Mouse (Mus musculus): ENCODE results near the gene Tldc1.
A peak's percentile ranks its signal among the peaks of the same experiment; 100 is the strongest.

Gene Tldc1

GRCm38 (mm10) chr8:119802592-119802991 is 24.4 kb upstream of the Tldc1 start:
- no peak for DNase-seq (ENCODE audit: extremely low spot score, low spot score)

- DNase-seq (ENCODE audit: extremely low spot score, low spot score) = no peak
Measured at GRCm38 (mm10) chr8:119801168-119801567, 23.0 kb upstream of the Tldc1 start.

GRCm38 (mm10) chr8:119798965-119799264 is 20.7 kb upstream of the Tldc1 start:
- DNase-seq (ENCODE audit: extremely low spot score, low spot score) = no peak

DNA sequence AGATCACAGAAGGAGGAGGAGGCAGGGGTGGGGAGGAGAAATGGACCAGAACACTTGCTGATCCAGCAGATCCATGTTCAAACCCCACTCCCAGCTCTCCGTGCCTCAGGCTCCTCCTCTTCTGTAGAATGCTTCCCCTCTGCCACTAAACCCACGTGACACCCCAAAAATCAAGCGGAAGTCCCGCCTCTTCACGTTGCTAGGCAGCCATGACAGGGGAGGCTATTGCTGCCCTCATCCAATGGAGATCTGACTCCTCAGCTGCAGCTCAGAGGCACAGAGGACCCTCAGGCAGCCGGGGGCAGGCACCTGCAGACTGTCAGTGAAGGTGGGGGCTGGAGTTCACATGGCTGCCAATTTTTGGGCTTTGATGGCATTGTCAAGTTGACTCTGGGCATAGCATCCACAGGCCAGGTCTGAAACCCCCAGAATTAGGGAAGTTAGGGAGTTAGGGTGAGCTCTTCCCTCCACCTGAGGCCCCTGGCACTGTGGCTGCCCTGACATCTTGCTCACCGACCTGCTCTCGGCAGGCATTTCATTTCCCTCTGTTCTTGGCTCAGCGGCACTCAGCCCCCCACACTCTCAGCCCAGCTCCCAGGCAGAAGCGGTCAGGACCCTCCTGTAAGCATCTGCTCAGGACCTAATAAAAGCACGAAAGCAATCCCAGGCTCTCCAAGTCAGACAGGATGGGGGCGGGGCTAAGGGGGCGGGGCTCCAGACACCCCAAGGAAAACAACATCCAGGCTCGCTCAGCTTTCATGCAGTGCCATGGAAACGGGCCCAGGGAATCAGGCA is 20.2 kb upstream of the Tldc1 start:
- DNase-seq (ENCODE audit: extremely low spot score, low spot score) = peak; percentile 72

DNA sequence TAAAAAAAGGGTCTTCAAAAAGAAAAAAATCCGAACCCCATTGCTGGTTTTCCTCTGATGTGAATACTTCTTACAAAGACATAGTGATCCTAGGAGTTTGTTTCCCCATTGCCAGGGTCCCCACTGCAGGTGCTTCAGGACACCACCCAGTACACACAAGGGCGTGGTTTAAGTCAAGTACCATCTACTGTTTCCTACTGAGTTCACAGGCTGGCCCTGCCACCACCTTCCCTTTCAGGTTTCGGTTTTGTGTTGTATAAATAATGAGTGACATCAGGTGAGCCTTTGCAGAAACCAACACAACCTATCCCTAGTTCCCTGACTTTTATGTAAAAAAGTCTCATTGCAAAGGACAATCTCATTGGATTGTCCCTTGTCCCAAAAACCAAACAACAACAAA is 17.4 kb upstream of the Tldc1 start:
- no peak for DNase-seq (ENCODE audit: extremely low spot score, low spot score)

- DNase-seq (ENCODE audit: extremely low spot score, low spot score) = no peak
Measured at GRCm38 (mm10) chr8:119794689-119795088, 16.5 kb upstream of the Tldc1 start.

DNA sequence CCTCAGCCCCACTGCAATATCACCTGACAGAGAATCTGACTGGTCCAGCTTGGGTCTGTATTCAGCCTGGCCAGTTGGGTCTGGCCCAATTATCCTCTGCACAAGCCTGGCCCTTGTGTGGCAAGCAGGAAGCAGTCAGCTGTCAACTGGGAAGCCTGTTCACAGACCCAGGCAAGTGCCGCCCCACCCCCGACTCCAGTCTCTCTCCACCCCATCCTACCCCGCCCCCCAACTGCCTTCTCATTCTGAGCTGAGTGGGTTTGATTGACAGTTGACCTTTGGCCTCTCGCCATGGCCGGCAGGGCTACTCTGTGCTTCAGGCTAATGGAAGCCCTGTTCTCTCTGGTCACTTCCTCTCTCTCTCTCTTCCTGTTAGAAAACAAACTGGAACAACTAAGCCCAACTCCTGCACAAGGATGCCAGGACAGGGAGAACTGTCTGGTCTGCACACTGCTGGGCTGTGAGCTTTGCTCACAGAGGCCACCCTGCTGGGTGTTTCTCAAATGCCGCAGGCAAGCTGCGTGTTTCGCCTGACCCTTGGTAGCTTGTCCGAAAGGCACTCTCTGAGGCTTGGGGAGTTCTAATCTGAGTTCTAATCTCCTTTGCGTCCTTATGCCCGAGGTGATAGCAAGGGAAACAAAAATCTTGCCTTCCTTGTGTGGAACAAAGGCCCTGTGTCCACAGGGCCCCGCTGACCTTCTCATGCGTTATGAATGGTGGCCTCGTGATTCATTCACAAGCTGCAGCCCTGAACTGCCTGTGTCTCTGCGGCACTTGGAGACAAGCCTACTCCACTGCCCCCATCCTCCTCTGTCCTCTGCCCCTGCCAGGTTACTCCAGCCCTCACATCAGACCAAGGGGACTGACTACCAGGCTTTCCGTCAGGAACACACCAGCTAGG is 13.8 kb upstream of the Tldc1 start:
- peak; percentile 87 for DNase-seq (ENCODE audit: extremely low spot score, low spot score)

- DNase-seq (ENCODE audit: extremely low spot score, low spot score) = no peak
Measured at GRCm38 (mm10) chr8:119789581-119789980, 11.4 kb upstream of the Tldc1 start.

DNA sequence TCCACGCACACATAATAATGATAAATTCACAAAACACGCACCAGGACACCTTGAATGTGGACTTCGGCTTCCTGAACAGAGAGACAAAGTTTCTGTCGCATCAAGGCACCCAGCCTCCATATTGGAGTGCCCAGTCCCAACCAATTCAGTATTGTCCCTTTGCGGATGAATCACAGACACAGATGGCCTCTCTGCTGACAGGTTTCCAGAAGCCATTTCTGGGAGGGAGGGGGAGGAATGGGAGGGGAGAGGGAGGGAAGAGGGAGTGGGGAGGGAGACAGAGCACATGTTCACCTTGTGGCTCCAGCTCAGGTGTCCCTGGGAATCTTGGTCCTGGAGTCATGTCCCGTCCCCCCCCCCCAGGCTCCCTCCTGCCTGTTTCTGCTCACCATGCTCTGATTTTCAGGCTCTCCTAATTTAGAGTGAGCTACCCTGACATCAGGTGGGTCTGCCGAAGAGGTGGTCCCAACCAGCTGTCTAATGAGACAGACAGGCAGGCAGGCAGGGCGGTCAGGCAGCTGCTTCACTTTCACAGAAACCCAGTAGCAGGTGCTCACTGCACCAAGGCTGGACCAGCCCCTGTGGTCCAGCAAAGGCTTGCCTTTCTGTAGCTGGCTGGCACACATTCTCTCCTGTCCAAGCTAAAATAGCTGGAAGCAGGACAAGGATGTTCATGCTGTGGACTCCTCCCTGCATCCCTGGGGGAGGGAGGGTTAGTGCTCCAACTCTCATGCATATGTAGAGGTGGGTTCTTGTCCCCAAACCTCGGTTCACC is 10.6 kb upstream of the Tldc1 start:
- no peak for DNase-seq (ENCODE audit: extremely low spot score, low spot score)

GRCm38 (mm10) chr8:119787341-119787740 is 9.1 kb upstream of the Tldc1 start:
- no peak for DNase-seq (ENCODE audit: extremely low spot score, low spot score)

GRCm38 (mm10) chr8:119786871-119787270 is 8.7 kb upstream of the Tldc1 start:
- no peak for DNase-seq (ENCODE audit: extremely low spot score, low spot score)

GRCm38 (mm10) chr8:119785764-119786405 is 7.7 kb upstream of the Tldc1 start:
- no peak for DNase-seq (ENCODE audit: extremely low spot score, low spot score)

DNA sequence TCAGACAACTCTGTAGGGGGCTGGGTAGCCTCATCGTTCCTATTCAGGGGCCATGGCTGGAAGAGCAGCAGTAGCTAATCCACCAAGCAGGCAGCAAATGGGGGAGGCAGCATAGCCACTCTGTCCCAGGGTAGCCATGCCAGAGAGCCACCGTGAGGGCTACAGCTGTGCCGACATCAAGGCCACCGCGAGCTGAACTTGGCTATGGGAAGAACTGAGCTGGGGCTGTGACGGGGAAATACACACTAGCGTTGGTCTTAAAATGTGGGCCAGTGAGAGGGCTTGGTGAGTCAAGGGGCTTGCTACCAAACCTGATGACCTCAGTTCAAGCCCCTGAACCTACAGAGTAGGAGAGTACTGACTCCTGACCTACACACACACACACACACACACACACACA is 6.5 kb upstream of the Tldc1 start:
- DNase-seq (ENCODE audit: extremely low spot score, low spot score) = no peak

DNA sequence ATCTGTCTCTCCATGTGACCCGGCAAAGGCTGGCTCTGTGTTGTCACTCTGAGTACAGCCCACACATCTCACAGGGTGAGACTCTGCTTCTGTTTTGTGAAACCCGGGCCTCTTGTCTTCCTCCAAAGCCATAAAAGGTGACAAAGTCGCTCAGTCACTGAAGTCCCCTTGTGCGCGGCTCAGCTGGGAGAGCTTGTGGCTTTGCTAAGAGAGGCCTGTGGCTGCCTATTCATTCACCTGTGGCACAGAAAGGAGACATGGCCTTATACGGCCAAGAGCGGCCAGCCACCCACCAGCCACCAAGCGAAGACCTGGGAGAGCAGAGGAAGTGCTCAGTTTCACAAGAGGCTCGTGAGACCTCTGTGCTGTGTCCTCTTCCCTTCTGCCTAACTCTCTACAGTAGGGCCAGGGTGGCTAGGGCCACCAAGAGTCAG is 5.9 kb upstream of the Tldc1 start:
- no peak for DNase-seq (ENCODE audit: extremely low spot score, low spot score)

GRCm38 (mm10) chr8:119783579-119783978 is 5.4 kb upstream of the Tldc1 start:
- DNase-seq (ENCODE audit: extremely low spot score, low spot score) = no peak

DNA sequence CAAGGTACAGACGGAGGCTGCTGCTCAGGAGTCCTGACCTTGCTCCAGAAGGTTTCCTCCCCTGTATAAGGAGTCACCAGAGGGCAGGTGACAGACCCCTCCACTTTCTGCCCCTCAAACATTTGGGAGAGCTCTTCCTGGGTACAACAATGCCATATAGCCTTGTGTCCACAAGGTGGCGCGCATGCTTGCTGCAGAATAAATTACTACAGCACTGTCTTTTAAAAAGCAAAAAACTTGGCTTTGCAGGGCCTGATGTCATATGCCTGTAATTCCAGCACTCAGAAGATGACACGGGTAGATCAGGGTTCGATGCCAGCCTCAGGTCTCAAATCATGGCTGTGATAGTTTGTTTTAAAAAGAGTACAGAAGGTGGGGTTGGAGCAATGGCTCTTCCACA is 4.5 kb upstream of the Tldc1 start:
- peak; percentile 76 for DNase-seq (ENCODE audit: extremely low spot score, low spot score)

DNA sequence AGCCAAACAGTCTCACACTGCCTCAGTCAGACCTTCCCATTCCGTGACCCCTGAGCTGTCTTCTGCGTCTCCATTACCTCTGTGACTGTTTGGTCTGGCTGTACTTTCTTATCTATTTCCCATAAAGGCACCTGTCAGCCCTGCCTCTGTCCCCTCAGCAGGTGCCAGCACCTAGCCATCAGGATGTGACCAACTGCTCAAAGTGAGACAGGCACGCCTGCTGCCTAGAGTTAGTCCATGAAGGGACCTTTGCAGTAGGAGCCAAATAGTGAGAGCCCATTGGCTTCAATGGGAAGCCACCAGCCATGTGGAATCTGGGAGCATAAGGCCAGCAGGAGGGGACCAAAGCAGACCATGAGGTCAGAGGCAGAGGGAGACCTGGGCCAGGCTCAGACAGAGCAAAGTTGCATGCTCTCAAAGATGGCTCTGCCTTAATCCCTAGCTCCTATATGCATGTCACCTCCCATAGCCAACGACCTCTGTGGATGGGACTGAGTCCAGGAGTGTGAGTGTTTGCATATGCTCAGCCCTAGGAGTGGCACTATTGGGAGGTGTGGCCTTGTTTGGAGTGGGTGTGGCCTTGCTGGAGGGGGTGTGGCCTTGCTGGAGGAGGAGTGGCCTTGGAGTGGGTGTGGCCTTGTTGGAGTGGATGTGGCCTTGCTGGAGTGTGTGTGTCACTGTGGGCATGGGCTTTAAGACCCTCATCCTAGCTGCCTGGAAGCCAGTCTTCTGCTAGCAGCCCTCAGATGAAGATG is 3.0 kb upstream of the Tldc1 start:
- DNase-seq (ENCODE audit: extremely low spot score, low spot score) = no peak

- DNase-seq (ENCODE audit: extremely low spot score, low spot score) = no peak
Measured at GRCm38 (mm10) chr8:119780402-119781049, 2.3 kb upstream of the Tldc1 start.

DNA sequence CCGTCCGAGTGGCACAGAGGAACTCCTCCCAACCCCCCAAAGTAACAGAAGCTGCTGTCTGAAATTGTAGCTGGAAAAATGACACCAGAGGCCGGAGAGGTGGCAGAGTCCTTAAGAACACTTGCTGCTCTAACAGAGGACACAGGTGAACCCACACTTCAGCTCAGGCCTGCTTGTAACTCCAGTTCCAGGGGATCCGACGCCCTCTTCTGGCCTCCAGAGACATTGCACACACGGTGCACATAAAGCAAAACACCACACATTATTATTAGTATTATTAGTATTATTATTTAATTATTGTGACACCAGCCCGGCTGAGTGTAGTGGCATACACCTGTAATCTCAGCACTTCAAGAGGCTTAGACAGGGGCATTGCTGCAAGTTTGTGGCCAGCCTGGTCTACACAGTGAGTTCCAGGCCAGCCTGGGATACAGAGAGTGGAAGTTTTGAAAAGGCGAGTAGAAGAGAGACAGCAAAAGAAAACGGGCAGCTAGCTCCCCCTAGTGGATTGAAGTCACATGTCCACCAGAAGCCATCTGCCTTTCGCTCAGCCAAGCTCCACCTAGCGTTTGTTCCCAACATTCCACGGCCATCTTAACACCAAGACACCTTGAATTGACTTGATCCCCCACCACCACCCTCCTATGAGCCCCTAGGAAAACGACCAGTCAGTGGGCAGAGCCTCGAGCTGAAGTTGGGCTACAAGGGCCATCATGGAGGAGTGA is 959 bp upstream of the Tldc1 start:
- DNase-seq (ENCODE audit: extremely low spot score, low spot score) = peak; percentile 77

All from neural tube, embryonic 10.5 days (tissue).